Mouse (Mus musculus) bone marrow, adult 2 months (tissue): Measurements from ENCODE around the gene Mcam.

Experiments
- CTCF ChIP-seq: fragments of 200-500 bp; IDR thresholded peaks from 2 replicates; pipeline ENCODE4 v1.5.1; 2011; ENCODE audit warnings: low read length, control low read depth; ENCODE audit not compliant: control insufficient read depth, insufficient read depth
- POLR2A ChIP-seq: fragments of 200-500 bp; IDR thresholded peaks from 2 replicates; pipeline ENCODE4 v1.6.1; 2011; ENCODE audit warnings: low read depth, mild to moderate bottlenecking, control low read depth, low read length, borderline replicate concordance; ENCODE audit not compliant: control insufficient read depth

- no peak for TF ChIP-seq CTCF
- TF ChIP-seq POLR2A, result no peak
Measured at GRCm38 (mm10) chr9:44126746-44127145, 7.5 kb upstream of the Mcam start.
